Mouse (Mus musculus) midbrain, embryonic 16.5 days (tissue): ENCODE data around the gene Amn. TPM values are rescaled to one million over a fixed set of nuclear protein-coding genes. Genes with fewer than 3 reads are reported as not detected.

Experiments
- ATAC-seq: fragments of 200-750 bp; cut with Nextera tagmentation; 2 replicates; pipeline ENCODE4 v1.8.0; 2017; ENCODE audit warnings: moderate TSS enrichment
- H3K27ac ChIP-seq: fragments of 300-500 bp; sonication (generic); 2 replicates; pipeline ENCODE4 v1.5.1; 2014; ENCODE audit warnings: mild to moderate bottlenecking, low read length, mixed read lengths
- H3K27me3 ChIP-seq: fragments of 300-500 bp; sonication (generic); 2 replicates; pipeline ENCODE4 v1.6.1; 2014; ENCODE audit warnings: low read depth, low read length, mixed read lengths; ENCODE audit not compliant: control insufficient read depth, insufficient read depth
- H3K36me3 ChIP-seq: fragments of 300-500 bp; sonication (generic); 2 replicates; pipeline ENCODE4 v1.6.1; 2014; ENCODE audit warnings: mild to moderate bottlenecking, low read length, moderate library complexity, mixed read lengths; ENCODE audit not compliant: control insufficient read depth, insufficient read depth
- H3K4me1 ChIP-seq: fragments of 300-500 bp; sonication (generic); 2 replicates; pipeline ENCODE4 v1.6.1; 2014; ENCODE audit warnings: mild to moderate bottlenecking, low read length, mixed read lengths; ENCODE audit not compliant: control insufficient read depth, insufficient read depth
- H3K4me2 ChIP-seq: fragments of 300-500 bp; sonication (generic); 2 replicates; pipeline ENCODE4 v1.6.1; 2014; ENCODE audit warnings: mild to moderate bottlenecking, low read length, mixed read lengths
- H3K4me3 ChIP-seq: fragments of 300-500 bp; sonication (generic); 2 replicates; pipeline ENCODE4 v1.5.1; 2014; ENCODE audit warnings: low read depth, mild to moderate bottlenecking, low read length, moderate library complexity, mixed read lengths
- H3K9ac ChIP-seq: fragments of 300-500 bp; sonication (generic); 2 replicates; pipeline ENCODE4 v1.6.1; 2014; ENCODE audit warnings: low read depth, low read length, mixed read lengths
- H3K9me3 ChIP-seq: fragments of 300-500 bp; sonication (generic); replicated peaks from 2 replicates; pipeline ENCODE4 v1.6.1; 2014; ENCODE audit warnings: mild to moderate bottlenecking, low read length, mixed read lengths; ENCODE audit not compliant: control insufficient read depth, poor library complexity, severe bottlenecking
- WGBS: fragments of 180-500 bp; shearing (Covaris S2); extraction: QIAGEN DNeasy Blood & Tissue Kit; methylation state at CpG from one replicate; pipeline ENCODE4 v1.1.7; 2014; 5-methylcytosine and 5-hydroxymethylcytosine counted together
- polyA plus RNA-seq: library from polyadenylated mRNA; unstranded; fragments of >200 nt; fragmentation: Nextera tagmentation; extraction: Ambion mirVana; gene quantifications from 2 replicates; pipeline ENCODE4 v1.2.1, GENCODE M21; 2015

The Amn gene
- 16.4 and 29.5 TPM in 2 replicates for polyA plus RNA-seq

DNA sequence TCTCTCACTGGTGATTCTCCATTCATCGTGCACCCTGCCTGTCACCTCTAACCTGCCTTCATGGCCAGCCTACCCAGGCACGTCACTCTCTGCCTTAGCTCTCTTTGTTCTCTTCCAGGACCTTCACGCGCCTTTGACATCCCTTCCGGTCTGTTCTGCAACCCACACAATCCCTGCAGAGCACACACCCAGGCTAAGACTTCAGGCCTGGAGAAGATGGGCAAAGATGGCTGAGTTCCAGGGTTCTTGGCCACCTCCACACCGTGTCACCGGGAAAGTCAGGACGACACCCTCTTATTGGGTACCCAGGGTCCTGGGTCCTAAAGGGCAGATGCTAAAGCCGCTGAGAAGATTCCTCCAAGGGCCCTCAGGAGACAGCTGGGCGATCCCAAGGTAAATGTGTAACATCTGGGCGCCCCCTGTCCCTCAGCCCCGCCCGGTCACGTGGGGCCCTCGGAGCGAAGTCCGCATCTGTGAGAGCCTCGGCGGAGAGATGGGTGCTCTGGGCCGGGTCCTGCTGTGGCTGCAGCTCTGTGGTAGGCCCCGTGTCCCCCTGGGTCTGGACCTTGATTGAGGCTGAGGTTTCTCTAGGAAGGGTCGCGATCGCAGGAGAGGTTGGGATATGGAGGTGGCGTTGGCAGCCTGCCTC, at the start of gene Amn:
TSS of gene Amn (plus strand) at position 467 of the 649 bp plus-strand sequence.
- Histone ChIP-seq H3K27me3 (peaks cover 61% of the 10 kb centered on the region), H3K4me2 (no peak within 1 kb of the TSS), H3K36me3 (no peaks in the 10 kb centered on the region), H3K4me1 (peaks cover 13% of the 10 kb centered on the region), H3K9me3 (no peaks in the 10 kb centered on the region), H3K9ac (no peak within 1 kb of the TSS), H3K27ac (no peak within 1 kb of the TSS), H3K4me3 (no peak within 1 kb of the TSS)
- no peak for ATAC-seq
- 38% methylated on average over 25 of the region's 25 CpGs for WGBS

DNA sequence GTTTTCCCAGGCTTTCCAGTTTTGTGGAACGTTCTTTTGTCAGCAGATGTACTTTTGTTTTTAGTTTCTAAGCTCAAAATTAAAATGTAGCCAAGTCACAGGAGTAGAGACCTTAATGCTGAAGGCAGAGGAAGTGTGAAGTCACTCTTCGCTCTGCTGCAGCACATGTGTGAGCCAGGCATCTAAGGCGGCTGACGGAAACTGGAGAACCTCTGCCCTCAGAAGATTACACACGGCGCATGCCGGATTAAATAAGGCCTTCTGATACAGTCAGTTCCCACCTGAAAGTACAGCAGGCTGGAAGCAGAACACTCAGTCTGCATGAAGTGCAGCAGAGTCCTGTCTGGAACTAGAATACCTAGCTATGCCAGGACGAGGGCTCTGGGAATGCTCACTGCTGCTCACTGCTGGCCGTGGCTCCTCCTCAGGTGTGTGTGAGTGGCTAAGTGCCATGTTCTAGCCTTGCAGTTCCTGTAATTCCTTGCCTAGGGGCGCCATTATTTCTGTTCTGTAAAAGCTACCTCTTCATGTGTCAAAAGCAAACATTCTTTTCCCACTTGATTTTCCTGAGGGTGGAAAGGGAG, 45.6 kb upstream of the Amn start:
- 78% methylated on average over 10 of the region's 10 CpGs for WGBS
- H3K4me2 ChIP-seq: no peak overlapping the region
- H3K36me3 ChIP-seq: peaks cover 17% of the 10 kb centered on the region
- peaks cover 3% of the 10 kb centered on the region; the same call in 1 of the 2 replicates for H3K9me3 ChIP-seq
- no peak overlapping the region for H3K27ac ChIP-seq
- ATAC-seq: no peak
- no peaks in the 10 kb centered on the region for H3K27me3 ChIP-seq
- no peak overlapping the region for H3K4me3 ChIP-seq
- no peak overlapping the region for H3K9ac ChIP-seq
- no peaks in the 10 kb centered on the region for H3K4me1 ChIP-seq

DNA sequence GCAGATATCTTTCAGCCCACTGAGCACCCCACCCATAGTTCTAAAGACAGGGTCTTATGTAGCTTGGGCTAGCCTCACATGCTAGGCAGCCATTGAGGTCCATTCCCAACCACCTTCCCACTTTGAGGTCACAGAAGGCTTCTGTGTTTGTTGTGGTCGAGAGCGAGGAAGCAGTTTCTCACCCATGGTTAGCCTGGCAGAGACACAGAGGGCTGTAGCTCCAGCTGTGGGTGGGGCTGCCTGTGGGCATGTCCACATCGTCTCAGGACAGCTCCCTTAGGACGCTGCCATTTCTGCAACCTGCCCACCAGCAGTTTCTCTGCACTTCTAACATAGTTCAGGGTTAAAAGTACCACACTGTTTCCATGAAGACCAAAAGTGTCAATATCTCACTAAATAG, 43.5 kb upstream of the Amn start:
- H3K36me3 ChIP-seq: peaks cover 2% of the 10 kb centered on the region
- no peaks in the 10 kb centered on the region for H3K9me3 ChIP-seq
- no peak overlapping the region for H3K4me2 ChIP-seq
- no peaks in the 10 kb centered on the region for H3K4me1 ChIP-seq
- no peak overlapping the region for H3K9ac ChIP-seq
- H3K4me3 ChIP-seq: no peak overlapping the region
- ATAC-seq: no peak
- no peaks in the 10 kb centered on the region for H3K27me3 ChIP-seq
- H3K27ac ChIP-seq: no peak overlapping the region
- WGBS: 81% methylated on average over 4 of the region's 4 CpGs

DNA sequence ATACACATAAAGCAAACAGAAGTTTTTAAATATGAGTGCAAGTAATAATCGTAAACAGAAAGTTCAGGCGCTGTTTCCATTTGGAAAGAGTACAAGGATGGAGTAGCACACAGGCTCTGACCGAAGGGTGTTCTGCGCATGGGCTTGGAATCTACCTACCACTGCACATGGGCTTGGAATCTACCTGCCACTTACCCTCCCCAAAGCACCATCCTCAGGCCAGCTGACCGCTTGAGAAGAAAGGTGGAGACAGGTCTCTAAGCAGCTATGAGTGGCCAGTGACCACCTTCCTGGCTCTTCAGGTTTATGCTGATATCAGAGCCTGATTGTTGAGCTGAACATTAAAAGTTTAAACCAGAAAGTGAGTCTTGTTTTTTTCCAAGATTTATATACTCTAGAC, 42.4 kb upstream of the Amn start:
- 97% methylated on average over 5 of the region's 5 CpGs for WGBS
- Histone ChIP-seq H3K9ac (no peak overlapping the region), H3K4me2 (no peak overlapping the region), H3K4me1 (no peaks in the 10 kb centered on the region), H3K27me3 (no peaks in the 10 kb centered on the region), H3K4me3 (no peak overlapping the region), H3K9me3 (no peaks in the 10 kb centered on the region), H3K27ac (no peak overlapping the region), H3K36me3 (no peaks in the 10 kb centered on the region)
- no peak for ATAC-seq

DNA sequence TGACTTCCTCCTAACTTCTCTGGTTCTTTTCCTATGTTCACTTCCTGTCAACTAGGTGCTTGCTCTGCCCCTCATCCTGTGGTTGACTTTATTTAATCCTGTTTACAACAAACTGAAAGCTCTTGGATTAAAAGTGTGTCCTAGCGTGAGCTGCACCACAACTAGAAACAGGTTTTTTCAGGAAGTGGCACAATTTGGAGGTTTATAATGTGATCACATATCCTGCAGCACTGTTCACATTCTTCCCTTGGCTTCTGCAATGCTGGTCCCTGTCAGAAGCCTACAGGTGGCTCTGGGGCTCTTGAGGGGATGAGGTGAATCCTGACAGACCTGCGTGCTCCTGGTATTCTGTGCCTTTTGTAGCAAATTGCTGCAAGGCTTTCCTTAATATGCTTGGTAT, 40.1 kb upstream of the Amn start:
- Histone ChIP-seq H3K4me3 (no peak overlapping the region), H3K9ac (no peak overlapping the region), H3K4me1 (no peaks in the 10 kb centered on the region), H3K4me2 (no peak overlapping the region), H3K27me3 (no peaks in the 10 kb centered on the region), H3K36me3 (no peaks in the 10 kb centered on the region), H3K27ac (no peak overlapping the region), H3K9me3 (no peaks in the 10 kb centered on the region)
- WGBS: 96% methylated on average over 2 of the region's 2 CpGs
- ATAC-seq: no peak

DNA sequence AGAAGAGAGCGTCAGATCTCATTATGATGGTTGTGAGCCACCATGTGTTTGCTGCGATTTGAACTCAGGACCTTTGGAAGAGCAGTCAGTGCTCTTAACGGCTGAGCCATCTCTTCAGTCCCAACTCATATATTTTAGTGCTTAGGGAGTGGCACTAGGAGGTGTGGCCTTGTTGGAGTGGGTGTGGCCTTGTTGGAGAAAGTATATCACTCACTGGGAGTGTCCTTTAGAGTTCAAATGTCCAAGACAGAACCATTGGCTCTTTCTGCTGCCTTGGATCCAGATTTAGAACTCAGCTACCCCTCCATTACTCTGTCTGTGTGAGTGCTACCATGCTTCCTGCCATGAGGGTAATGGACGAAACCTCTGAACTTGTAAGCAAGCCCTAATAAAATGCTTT, 37.1 kb upstream of the Amn start:
- ATAC-seq: no peak
- Histone ChIP-seq H3K9me3 (no peaks in the 10 kb centered on the region), H3K27me3 (no peaks in the 10 kb centered on the region), H3K27ac (no peak overlapping the region), H3K4me1 (peaks cover 5% of the 10 kb centered on the region; the same call in 1 of the 2 replicates), H3K4me3 (no peak overlapping the region), H3K9ac (no peak overlapping the region), H3K4me2 (no peak overlapping the region), H3K36me3 (peaks cover 4% of the 10 kb centered on the region; the same call in 1 of the 2 replicates)
- 94% methylated on average over 4 of the region's 4 CpGs for WGBS

DNA sequence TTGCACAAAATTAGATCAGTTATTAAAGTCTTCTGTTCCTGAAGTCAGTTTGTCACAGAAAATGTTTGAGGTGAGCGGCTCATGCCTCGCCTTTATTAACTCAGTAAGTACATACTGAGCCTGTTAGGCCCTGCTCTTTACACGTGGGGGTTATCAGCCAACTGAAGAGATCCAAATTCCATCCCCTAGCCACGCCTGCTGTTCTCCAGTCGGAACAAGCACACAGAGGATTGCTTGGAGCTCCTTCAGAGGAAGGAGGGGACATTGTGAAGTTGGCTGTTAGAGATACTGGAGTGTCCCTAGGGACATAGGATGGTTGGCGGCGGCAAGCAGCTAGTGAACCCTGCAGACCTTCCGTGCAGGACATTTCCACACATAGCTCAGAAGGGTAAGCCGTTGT, 36.5 kb upstream of the Amn start:
- no peak overlapping the region for H3K9ac ChIP-seq
- H3K27ac ChIP-seq: no peak overlapping the region
- WGBS: 84% methylated on average over 9 of the region's 9 CpGs
- H3K4me3 ChIP-seq: no peak overlapping the region
- no peak for ATAC-seq
- H3K4me1 ChIP-seq: peaks cover 5% of the 10 kb centered on the region; the same call in 1 of the 2 replicates
- no peak overlapping the region for H3K4me2 ChIP-seq
- no peaks in the 10 kb centered on the region for H3K9me3 ChIP-seq
- no peaks in the 10 kb centered on the region for H3K27me3 ChIP-seq
- peaks cover 4% of the 10 kb centered on the region; the same call in 1 of the 2 replicates for H3K36me3 ChIP-seq

DNA sequence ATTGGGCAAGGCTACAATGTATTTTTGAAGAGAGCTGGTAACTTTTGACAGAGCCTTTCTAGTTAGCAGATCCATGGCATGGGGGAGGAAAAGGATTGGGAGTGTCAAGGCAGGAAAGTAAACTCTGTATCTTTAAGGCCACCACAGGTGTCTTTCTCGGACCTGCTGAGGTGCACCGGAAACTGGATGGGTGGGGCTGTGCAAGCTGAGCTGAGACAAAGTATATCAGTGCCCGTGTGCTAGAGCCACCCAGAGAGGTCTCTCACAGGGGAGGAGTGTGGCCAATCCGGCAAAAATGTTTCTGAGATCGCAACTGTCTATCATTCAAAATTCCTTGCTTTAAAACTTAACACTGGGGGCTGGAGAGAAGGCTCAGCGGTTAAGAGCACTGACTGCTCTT, 35.3 kb upstream of the Amn start:
- H3K4me1 ChIP-seq: peaks cover 5% of the 10 kb centered on the region; the same call in 1 of the 2 replicates
- H3K4me2 ChIP-seq: no peak overlapping the region
- no peaks in the 10 kb centered on the region for H3K27me3 ChIP-seq
- peaks cover 4% of the 10 kb centered on the region; the same call in 1 of the 2 replicates for H3K36me3 ChIP-seq
- no peak overlapping the region for H3K4me3 ChIP-seq
- 93% methylated on average over 6 of the region's 6 CpGs for WGBS
- H3K27ac ChIP-seq: no peak overlapping the region
- H3K9me3 ChIP-seq: no peaks in the 10 kb centered on the region
- H3K9ac ChIP-seq: no peak overlapping the region
- no peak for ATAC-seq

DNA sequence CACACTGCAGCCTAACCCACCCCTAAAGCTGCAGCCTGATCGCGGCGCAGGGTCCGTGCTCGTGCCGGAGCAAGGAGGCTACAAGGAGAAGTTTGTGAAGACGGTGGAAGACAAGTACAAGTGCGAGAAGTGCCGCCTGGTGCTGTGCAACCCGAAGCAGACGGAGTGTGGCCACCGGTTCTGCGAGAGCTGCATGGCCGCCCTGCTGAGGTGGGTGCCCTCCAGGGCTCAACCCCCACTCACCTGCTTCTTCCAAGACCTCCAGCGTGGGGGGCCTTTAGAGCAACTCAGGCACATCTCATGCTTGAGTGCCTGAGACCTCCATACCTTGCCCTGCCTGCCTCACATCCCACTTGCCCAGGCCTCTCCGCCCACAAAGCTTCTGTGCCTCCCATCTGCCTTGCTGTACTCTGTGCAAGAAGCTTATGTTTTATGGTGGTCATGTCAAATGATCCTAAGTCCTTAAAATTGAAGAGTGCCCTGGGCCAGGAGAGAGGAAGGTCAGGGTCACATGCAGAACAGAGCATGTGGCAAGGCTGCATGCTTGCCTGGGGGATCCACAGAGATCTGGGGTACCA, 33.2 kb upstream of the Amn start:
- H3K9me3 ChIP-seq: no peaks in the 10 kb centered on the region
- no peak overlapping the region for H3K9ac ChIP-seq
- ATAC-seq: no peak; the same call in 1 of the 2 replicates
- no peaks in the 10 kb centered on the region for H3K27me3 ChIP-seq
- H3K4me3 ChIP-seq: no peak overlapping the region
- 96% methylated on average over 16 of the region's 16 CpGs for WGBS
- H3K4me2 ChIP-seq: no peak overlapping the region
- no peak overlapping the region for H3K27ac ChIP-seq
- peaks cover 5% of the 10 kb centered on the region; the same call in 1 of the 2 replicates for H3K4me1 ChIP-seq
- H3K36me3 ChIP-seq: peaks cover 4% of the 10 kb centered on the region; the same call in 1 of the 2 replicates
